Mouse (Mus musculus) mouse embryonic stem cell (cell line): ENCODE data around the gene Stk38.
"Not testable (repeated sequence)": the region's sequence is repeated elsewhere in the genome, so short reads cannot be mapped to it uniquely, and the experiment has no call there.

ENCODE experiments used
- in situ Hi-C, 2 experiments: fragments of 300-500 bp; cut with MboI; formaldehyde crosslinking; loops; 1 replicate in 1 of 2; 3 replicates in 1 of 2; pipeline ENCODE4 v1.14.3; 2019 to 2020; ENCODE audit warnings: low sequenced_read_pairs in 2 of 2, low pct_unique_long_range_greater_than_20kb in 1 of 2, mixed read lengths in 1 of 2; ENCODE audit not compliant: unreplicated experiment in 1 of 2

Gene Stk38

GRCm38 (mm10) chr17:29022230-29022819 is 14.5 kb upstream of the Stk38 start:
- in situ Hi-C loops: no loop called here

GRCm38 (mm10) chr17:29020444-29020843 is 12.6 kb upstream of the Stk38 start:
- in situ Hi-C loops: no loop called here

- in situ Hi-C loops: no loop called here
Observed at GRCm38 (mm10) chr17:29019391-29019790, 11.6 kb upstream of the Stk38 start.

- in situ Hi-C loops: no loop called here
Observed at GRCm38 (mm10) chr17:29018292-29018984, 10.6 kb upstream of the Stk38 start.

GRCm38 (mm10) chr17:29016705-29017104 is 8.9 kb upstream of the Stk38 start:
- in situ Hi-C loops: no loop called here

GRCm38 (mm10) chr17:29015638-29016037 is 7.8 kb upstream of the Stk38 start:
- in situ Hi-C loops: no loop called here

GRCm38 (mm10) chr17:29014235-29014634 is 6.4 kb upstream of the Stk38 start:
- in situ Hi-C loops: no loop called here

- in situ Hi-C loops: no loop called here
Observed at GRCm38 (mm10) chr17:29009181-29009580, 1.4 kb upstream of the Stk38 start.

- in situ Hi-C loops: no loop called here
Observed at GRCm38 (mm10) chr17:29008326-29008650, 493 bp upstream of the Stk38 start.

GRCm38 (mm10) chr17:29007243-29007640 is 553 bp downstream of the Stk38 start:
- in situ Hi-C loops: no loop called here

GRCm38 (mm10) chr17:29006812-29007211 is 983 bp downstream of the Stk38 start:
- in situ Hi-C loops: no loop called here

GRCm38 (mm10) chr17:29005002-29005401 is 2.8 kb downstream of the Stk38 start:
- in situ Hi-C loops: no loop called here

- in situ Hi-C loops: no loop called here
Observed at GRCm38 (mm10) chr17:29003740-29004139, 4.1 kb downstream of the Stk38 start.

GRCm38 (mm10) chr17:29000465-29000864 is 7.3 kb downstream of the Stk38 start:
- in situ Hi-C loops: no loop called here

GRCm38 (mm10) chr17:28994615-28995014 is 13.2 kb downstream of the Stk38 start:
- in situ Hi-C loops: no loop called here

GRCm38 (mm10) chr17:28993004-28993403 is 14.8 kb downstream of the Stk38 start:
- in situ Hi-C loops: not testable (repeated sequence)

GRCm38 (mm10) chr17:28992105-28992504 is 15.7 kb downstream of the Stk38 start:
- in situ Hi-C loops: no loop called here

GRCm38 (mm10) chr17:28991286-28991685 is 16.5 kb downstream of the Stk38 start:
- in situ Hi-C loops: no loop called here

GRCm38 (mm10) chr17:28990060-28990459 is 17.7 kb downstream of the Stk38 start:
- in situ Hi-C loops: no loop called here

- in situ Hi-C loops: no loop called here
Observed at GRCm38 (mm10) chr17:28988996-28989395, 18.8 kb downstream of the Stk38 start.
